ENCODE assay signal across 14 mouse cellular contexts in genomic region chr13:32929107-32929750, GRCm38 (mm10). TPM values are rescaled to one million over a fixed set of nuclear protein-coding genes. Genes with fewer than 3 reads are reported as not detected.
DNase-seq lines count a peak whose midpoint lies in the region; ATAC-seq and TF ChIP-seq lines count a peak whose summit lies in the region.
"Had no signal": no experiment of that assay in that cellular context is flagged by ENCODE, and none has a peak within 500 bp of the region (broad histone marks: within the 10 kb centered on the region; RNA-seq: fewer than 3 reads in every experiment).

No protein-coding gene starts in this region.

- H3K9ac ChIP-seq in heart, embryonic 16.5 days (ENCODE audit: low read length), result no peak overlapping the region

- no peak for DNase-seq in heart, adult 8-10 months (ENCODE audit: low spot score)
- DNase-seq in thymus, postnatal 4 days, result peak; percentile 17
- no peak for DNase-seq in thymus, postnatal 25 days
- no peak for DNase-seq in layer of hippocampus, postnatal 25 days (ENCODE audit: extremely low spot score in 1 of 2, low spot score in 1 of 2)
- no peak for DNase-seq in hindbrain, embryonic 10.5 days (ENCODE audit: low spot score)
- no peak for DNase-seq in left cerebral cortex, adult 2 months (ENCODE audit: extremely low spot score in 1 of 2, low spot score in 2 of 2)
- DNase-seq: cerebellum, postnatal 36 days; heart, postnatal 36 days; kidney, adult 18-20 months had no signal

- H3K4me1 ChIP-seq in heart, embryonic 16.5 days (ENCODE audit: control insufficient read depth, insufficient read depth, low read length), result peaks cover 23% of the 10 kb centered on the region
- no peaks in the 10 kb centered on the region for H3K4me1 ChIP-seq in hindbrain, embryonic 10.5 days (replicated peaks)

- H3K4me2 ChIP-seq in heart, embryonic 16.5 days (ENCODE audit: low read depth, low read length), result no peak overlapping the region

- peak overlapping the region; percentile 23; the same call in 1 of the 2 replicates for H3K27ac ChIP-seq in heart, embryonic 16.5 days (ENCODE audit: low read length)
- peak overlapping the region; percentile 84 for H3K27ac ChIP-seq in macrophage
- H3K27ac ChIP-seq in hindbrain, embryonic 10.5 days, result no peak overlapping the region
- no peak overlapping the region for H3K27ac ChIP-seq in left cerebral cortex, adult 2 months

- peak; percentile 21; the same call in 1 of the 2 replicates for ATAC-seq in heart, embryonic 16.5 days (replicated peaks; ENCODE audit: extremely low read depth, insufficient read depth, low FRiP score)

- H3K9me3 ChIP-seq in heart, embryonic 16.5 days (replicated peaks; ENCODE audit: control insufficient read depth, low read length), result no peaks in the 10 kb centered on the region
- H3K9me3 ChIP-seq in hindbrain, embryonic 10.5 days, result no peaks in the 10 kb centered on the region

- intact Hi-C loops in left cerebral cortex, adult 2 months (cut with DNase I), result no loop called here

- H3K36me3 ChIP-seq in heart, embryonic 16.5 days (ENCODE audit: control insufficient read depth, insufficient read depth), result no peaks in the 10 kb centered on the region
- no peaks in the 10 kb centered on the region for H3K36me3 ChIP-seq in macrophage (ENCODE audit: inconsistent target)
- no peaks in the 10 kb centered on the region for H3K36me3 ChIP-seq in hindbrain, embryonic 10.5 days

- H3K79me2 ChIP-seq in macrophage (ENCODE audit: inconsistent target), result no peaks in the 10 kb centered on the region

- H3K27me3 ChIP-seq in heart, embryonic 16.5 days (ENCODE audit: control insufficient read depth, insufficient read depth, low read length), result no peaks in the 10 kb centered on the region
- no peaks in the 10 kb centered on the region for H3K27me3 ChIP-seq in hindbrain, embryonic 10.5 days (ENCODE audit: insufficient read depth, poor library complexity, severe bottlenecking)

- TF ChIP-seq CTCF in left cerebral cortex, adult 2 months (IDR thresholded peaks at IDR 0.05), result no peak

- H3K4me3 ChIP-seq in heart, embryonic 16.5 days (ENCODE audit: low read length), result no peak overlapping the region
- no peak overlapping the region for H3K4me3 ChIP-seq in macrophage (ENCODE audit: inconsistent target)
- H3K4me3 ChIP-seq in hindbrain, embryonic 10.5 days, result no peak overlapping the region
- H3K4me3 ChIP-seq in left cerebral cortex, adult 2 months, result no peak overlapping the region
- H3K4me3 ChIP-seq: erythroblast, embryonic 14.5 days had no signal

- 75% methylated on average over 2 of the region's 2 CpGs for WGBS in heart, embryonic 16.5 days
- WGBS in macrophage (ENCODE audit: missing documents), result 13% methylated on average over 2 of the region's 2 CpGs
- 89% methylated on average over 2 of the region's 2 CpGs for WGBS in hindbrain, embryonic 10.5 days

RNA-seq across cellular contexts. Expression of gene Serpinb1c, which starts 31.2 kb away (rescaled TPM):
- 0.14 and 0.29 TPM in 2 replicates for polyA plus RNA-seq in heart, embryonic 16.5 days (2015; fragmentation: Nextera tagmentation; extraction: Ambion mirVana)
- total RNA-seq in heart, adult 8-10 months (2022), result 1 to 10 TPM; 2.0 to 3.8 (median 2.4) TPM
- total RNA-seq in macrophage (2018; cell fraction: chromatin; rRNA removed), result 10 to 100 TPM in 5 of 26 experiments, 1 to 10 TPM in 21; 2.1 to 26.5 (median 8.0) TPM
- 1 to 10 TPM; 2.3 to 8.2 (median 4.0) TPM for total RNA-seq in macrophage (2018; cell fraction: cytosol; rRNA removed)
- total RNA-seq in macrophage (2018; cell fraction: nucleus; rRNA removed), result 10 to 100 TPM in 5 of 26 experiments, 1 to 10 TPM in 21; 3.9 to 13.8 (median 7.2) TPM
- polyA plus RNA-seq in macrophage (2018), result 3.9 to 4.2 TPM (median 4.2 TPM) in 3 replicates
- not detected for total RNA-seq in layer of hippocampus, postnatal 25 days (2021)
- not detected in 2 replicates for polyA plus RNA-seq in hindbrain, embryonic 10.5 days (2016; fragmentation: Nextera tagmentation; extraction: Ambion mirVana)
- total RNA-seq in left cerebral cortex, adult 2 months (2021), result not detected
- polyA plus RNA-seq: brain, embryonic 14.5 days; erythroblast, embryonic 14.5 days; limb, embryonic 14.5 days had no signal

RNA-seq across cellular contexts. Expression of gene Serpinb6b, which starts 35.8 kb away (rescaled TPM):
- polyA plus RNA-seq in heart, embryonic 16.5 days (2015; fragmentation: Nextera tagmentation; extraction: Ambion mirVana), result 22.4 and 26.8 TPM in 2 replicates
- total RNA-seq in heart, adult 8-10 months (2022), result 10 to 100 TPM; 38.5 to 44.4 (median 41.6) TPM
- 1 to 10 TPM in 15 of 26 experiments, under 1 TPM in 8, not detected in 3; 0.34 to 4.1 (median 1.2) TPM for total RNA-seq in macrophage (2018; cell fraction: chromatin; rRNA removed)
- 1 to 10 TPM; 4.1 to 8.5 (median 6.3) TPM for total RNA-seq in macrophage (2018; cell fraction: cytosol; rRNA removed)
- 1 to 10 TPM in 24 of 26 experiments, under 1 TPM in 2; 0.89 to 7.5 (median 2.3) TPM for total RNA-seq in macrophage (2018; cell fraction: nucleus; rRNA removed)
- polyA plus RNA-seq in macrophage (2018), result 3.7 to 12.9 TPM (median 6.1 TPM) in 3 replicates
- 1 to 10 TPM in 1 of 2 experiments, under 1 TPM in 1; 0.99 to 1.2 TPM for total RNA-seq in layer of hippocampus, postnatal 25 days (2021)
- polyA plus RNA-seq in hindbrain, embryonic 10.5 days (2016; fragmentation: Nextera tagmentation; extraction: Ambion mirVana), result 1.2 and 1.8 TPM in 2 replicates
- total RNA-seq in left cerebral cortex, adult 2 months (2021), result 1 to 10 TPM in 1 of 2 experiments, under 1 TPM in 1; 0.96 to 1.9 TPM

Comparison
In these comparisons a context has a peak if more than half of its experiments do, and no peak if none do; other contexts are left out.
1. H3K27ac ChIP-seq: peak in heart, embryonic 16.5 days (single experiment) and macrophage (single experiment); none in hindbrain, embryonic 10.5 days (single experiment) and left cerebral cortex, adult 2 months (single experiment).
2. RNA of gene Serpinb6b, which starts 35.8 kb away (total RNA-seq): 38.5 to 44.4 TPM in heart, adult 8-10 months; 0.96 to 1.9 TPM in left cerebral cortex, adult 2 months and 0.99 to 1.2 TPM in layer of hippocampus, postnatal 25 days; every median in the first group is over 10 times any median in the second.